Mouse (Mus musculus) hematopoietic stem cell, adult 5-6 weeks (primary cell): Measurements from ENCODE around the gene Dph5. TPM values are rescaled to one million over a fixed set of nuclear protein-coding genes. Genes with fewer than 3 reads are reported as not detected.
A peak's percentile ranks its signal among the peaks of the same experiment; 100 is the strongest.

Experiments
- ATAC-seq, 2 experiments: fragments of 125-278 bp in 1 of 2; replicated peaks in 1 of 2; 2 replicates each; pipeline ENCODE4 v1.8.0; 2016 to 2017; ENCODE audit warnings: inconsistent platforms in 2 of 2, mild to moderate bottlenecking in 2 of 2, moderate number of reproducible peaks in 2 of 2, low read depth in 1 of 2, moderate TSS enrichment in 1 of 2; ENCODE audit not compliant: low FRiP score in 2 of 2, poor library complexity in 2 of 2, severe bottlenecking in 2 of 2, insufficient read depth in 1 of 2, low TSS enrichment in 1 of 2
- total RNA-seq: library from RNA; stranded (forward); fragments of 172-1452, 232-1000 nt; gene quantifications from 2 replicates; pipeline ENCODE4 v1.2.3, GENCODE M21; 2017

Gene Dph5
- total RNA-seq, 1 experiment from 2014 or later = 127 TPM

- no peak for ATAC-seq
These were observed 84.4 kb downstream of the Dph5 start for GRCm38 (mm10) chr3:115971891-115972646.

- ATAC-seq = no peak
These were observed 86.6 kb downstream of the Dph5 start for GRCm38 (mm10) chr3:115974228-115974627.

- 0 out of 4 replicates have a peak, but pooled peaks of 1 of the 2 experiments have one; percentile 32 for ATAC-seq
These were observed 87.4 kb downstream of the Dph5 start for GRCm38 (mm10) chr3:115974995-115975394.

GRCm38 (mm10) chr3:115979000-115979399 is 91.4 kb downstream of the Dph5 start:
- no peak for ATAC-seq

GRCm38 (mm10) chr3:115983217-115983616 is 95.6 kb downstream of the Dph5 start:
- no peak for ATAC-seq

Other genes with a start within 250 kb of the Dph5 start
- 16.4 and 22.3 TPM in 2 replicates for gene S1pr1, start 172.8 kb upstream of the Dph5 start, total RNA-seq
- gene Slc30a7, start 119.6 kb downstream of the Dph5 start, total RNA-seq = 37.8 and 50.4 TPM in 2 replicates
- 18.0 and 19.2 TPM in 2 replicates for gene Extl2, start 119.6 kb downstream of the Dph5 start, total RNA-seq
- gene Vcam1, start 241.9 kb downstream of the Dph5 start, total RNA-seq = 5.4 and 14.9 TPM in 2 replicates